Mouse (Mus musculus): Measurements from ENCODE around the gene Gm10392.

GRCm38 (mm10) chr11:77530862-77531261 lies 11.9 kb upstream of the Gm10392 start:
- TF ChIP-seq CTCF (IDR thresholded peaks at IDR 0.05; ENCODE audit: low read depth) (no peak), EP300 (IDR thresholded peaks at IDR 0.05; ENCODE audit: low read depth) (no peak)
